Mouse (Mus musculus): ENCODE data around the gene Tmprss13.

GRCm38 (mm10) chr9:45349851-45350250 lies 31.0 kb downstream of the Tmprss13 start:
- TF ChIP-seq CTCF (IDR thresholded peaks at IDR 0.05; ENCODE audit: low read depth, low read length) (no peak), POLR2A (IDR thresholded peaks at IDR 0.05; ENCODE audit: extremely low read depth, insufficient read depth, low read length) (no peak)

Measured in liver, adult 2 months (tissue).